Mouse (Mus musculus): ENCODE data around the gene Ccdc22. TPM values are rescaled to one million over a fixed set of nuclear protein-coding genes. Genes with fewer than 3 reads are reported as not detected.

The Ccdc22 gene
- 18.2 and 18.8 TPM in 2 replicates for polyA plus RNA-seq (2015; fragmentation: Nextera tagmentation; extraction: Ambion mirVana)

- peak; percentile 99 for ATAC-seq
- peak within 1 kb of the TSS; percentile 53 for H3K4me2 ChIP-seq (replicated peaks; ENCODE audit: low read depth, low read length)
- H3K4me1 ChIP-seq (ENCODE audit: insufficient read depth, low read depth, low read length) = no peaks in the 10 kb centered on the region
- TF ChIP-seq CTCF (IDR thresholded peaks at IDR 0.05) = no peak
- TF ChIP-seq EP300 (IDR thresholded peaks at IDR 0.05) = no peak
- no peak within 1 kb of the TSS; the same call in 1 of the 2 replicates for H3K9ac ChIP-seq (replicated peaks; ENCODE audit: low read depth)
- peak; percentile 93 for DNase-seq (ENCODE audit: low spot score)
- WGBS = 17% methylated on average over 28 of the region's 28 CpGs
- H3K27me3 ChIP-seq (replicated peaks; ENCODE audit: insufficient read depth, low read length) = no peaks in the 10 kb centered on the region
- H3K36me3 ChIP-seq (ENCODE audit: insufficient read depth, low read length) = no peaks in the 10 kb centered on the region
- H3K9me3 ChIP-seq (ENCODE audit: low read length) = no peaks in the 10 kb centered on the region
- peak within 1 kb of the TSS; percentile 41 for H3K4me3 ChIP-seq (ENCODE audit: low read depth, low read length)
- no peak within 1 kb of the TSS for H3K27ac ChIP-seq (ENCODE audit: low read length)
These were observed at the start of gene Ccdc22 for GRCm38 (mm10) chrX:7604879-7605574. Gene Ccdc22, minus strand, starts transcription at chrX:7605517.

- DNase-seq (ENCODE audit: low spot score) = peak; percentile 98
- Histone ChIP-seq H3K4me2 (replicated peaks; ENCODE audit: low read depth, low read length) (peak overlapping the region; percentile 47), H3K4me3 (ENCODE audit: low read depth, low read length) (peak overlapping the region; percentile 36), H3K4me1 (ENCODE audit: insufficient read depth, low read depth, low read length) (no peaks in the 10 kb centered on the region), H3K36me3 (ENCODE audit: insufficient read depth, low read length) (no peaks in the 10 kb centered on the region), H3K9ac (replicated peaks; ENCODE audit: low read depth) (peak overlapping the region; percentile 36), H3K9me3 (ENCODE audit: low read length) (no peaks in the 10 kb centered on the region), H3K27ac (ENCODE audit: low read length) (peak overlapping the region; percentile 84), H3K27me3 (replicated peaks; ENCODE audit: insufficient read depth, low read length) (no peaks in the 10 kb centered on the region)
- TF ChIP-seq EP300 (IDR thresholded peaks at IDR 0.05) = peak; percentile 82
- peak; percentile 57 for TF ChIP-seq CTCF (IDR thresholded peaks at IDR 0.05)
- ATAC-seq = peak; percentile 97
- WGBS = 10% methylated on average over 25 of the region's 25 CpGs
These were observed 43.5 kb upstream of the Ccdc22 start for GRCm38 (mm10) chrX:7648671-7649304.

GRCm38 (mm10) chrX:7645349-7645748, 40.0 kb upstream of the Ccdc22 start:
- Histone ChIP-seq H3K4me3 (ENCODE audit: low read depth, low read length) (no peak overlapping the region), H3K4me1 (ENCODE audit: insufficient read depth, low read depth, low read length) (no peaks in the 10 kb centered on the region), H3K36me3 (ENCODE audit: insufficient read depth, low read length) (no peaks in the 10 kb centered on the region), H3K9me3 (ENCODE audit: low read length) (no peaks in the 10 kb centered on the region), H3K4me2 (replicated peaks; ENCODE audit: low read depth, low read length) (no peak overlapping the region), H3K27ac (ENCODE audit: low read length) (no peak overlapping the region), H3K27me3 (replicated peaks; ENCODE audit: insufficient read depth, low read length) (no peaks in the 10 kb centered on the region), H3K9ac (replicated peaks; ENCODE audit: low read depth) (no peak overlapping the region)
- TF ChIP-seq CTCF (IDR thresholded peaks at IDR 0.05) = peak; percentile 70
- TF ChIP-seq EP300 (IDR thresholded peaks at IDR 0.05) = no peak
- ATAC-seq = no peak
- WGBS = 12% methylated on average over 5 of the region's 5 CpGs
- peak; percentile 77 for DNase-seq (ENCODE audit: low spot score)

GRCm38 (mm10) chrX:7640785-7641184, 35.5 kb upstream of the Ccdc22 start:
- no peaks in the 10 kb centered on the region for H3K36me3 ChIP-seq (ENCODE audit: insufficient read depth, low read length)
- DNase-seq (ENCODE audit: low spot score) (no peak), ATAC-seq (no peak)
- no peak for TF ChIP-seq CTCF (IDR thresholded peaks at IDR 0.05)
- no peak for TF ChIP-seq EP300 (IDR thresholded peaks at IDR 0.05)
- no peak overlapping the region for H3K27ac ChIP-seq (ENCODE audit: low read length)
- no peak overlapping the region for H3K4me3 ChIP-seq (ENCODE audit: low read depth, low read length)
- H3K9ac ChIP-seq (replicated peaks; ENCODE audit: low read depth) = no peak overlapping the region
- H3K4me1 ChIP-seq (ENCODE audit: insufficient read depth, low read depth, low read length) = no peaks in the 10 kb centered on the region
- no peak overlapping the region for H3K4me2 ChIP-seq (replicated peaks; ENCODE audit: low read depth, low read length)
- no peaks in the 10 kb centered on the region for H3K27me3 ChIP-seq (replicated peaks; ENCODE audit: insufficient read depth, low read length)
- 38% methylated on average over 12 of the region's 12 CpGs for WGBS
- no peaks in the 10 kb centered on the region for H3K9me3 ChIP-seq (ENCODE audit: low read length)

- H3K4me2 ChIP-seq (replicated peaks; ENCODE audit: low read depth, low read length) = no peak overlapping the region
- H3K27me3 ChIP-seq (replicated peaks; ENCODE audit: insufficient read depth, low read length) = no peaks in the 10 kb centered on the region
- H3K4me1 ChIP-seq (ENCODE audit: insufficient read depth, low read depth, low read length) = no peaks in the 10 kb centered on the region
- no peak overlapping the region for H3K27ac ChIP-seq (ENCODE audit: low read length)
- no peaks in the 10 kb centered on the region for H3K36me3 ChIP-seq (ENCODE audit: insufficient read depth, low read length)
- no peak for DNase-seq (ENCODE audit: low spot score)
- H3K9me3 ChIP-seq (ENCODE audit: low read length) = no peaks in the 10 kb centered on the region
- WGBS = 15% methylated on average over 13 of the region's 13 CpGs
- TF ChIP-seq EP300 (IDR thresholded peaks at IDR 0.05) (no peak), CTCF (IDR thresholded peaks at IDR 0.05) (no peak)
- no peak for ATAC-seq
- no peak overlapping the region for H3K4me3 ChIP-seq (ENCODE audit: low read depth, low read length)
- no peak overlapping the region for H3K9ac ChIP-seq (replicated peaks; ENCODE audit: low read depth)
These were observed 34.4 kb upstream of the Ccdc22 start for GRCm38 (mm10) chrX:7639536-7640325.
